In the genomic region with DNA sequence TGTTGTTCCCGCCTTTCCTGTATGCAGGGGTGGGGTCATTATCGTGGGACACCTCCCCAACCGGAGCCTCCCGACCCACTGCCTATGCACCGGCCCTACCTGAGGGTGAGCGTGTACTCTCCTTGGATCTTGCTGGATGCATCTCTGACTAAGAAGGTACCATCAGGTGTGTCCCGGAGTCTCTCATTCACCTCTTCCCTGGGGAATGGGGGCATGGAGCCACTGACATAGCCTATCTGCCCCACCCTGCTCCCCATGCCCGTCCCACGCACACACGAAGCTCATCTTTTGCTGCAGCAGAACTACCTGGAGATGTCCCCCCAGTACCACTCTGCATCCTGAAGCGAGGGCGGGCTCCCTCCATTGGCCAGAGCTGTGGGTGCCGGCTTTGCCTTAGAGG, we compare ENCODE assay signal across 29 mouse cellular contexts. TPM values are rescaled to one million over a fixed set of nuclear protein-coding genes. Genes with fewer than 3 reads are reported as not detected.
"Had no signal": no experiment of that assay in that cellular context is flagged by ENCODE, and none has a peak within 500 bp of the region (broad histone marks: within the 10 kb centered on the region; RNA-seq: fewer than 3 reads in every experiment).

No protein-coding gene starts in this region.

- H3K9ac ChIP-seq: heart, embryonic 13.5 days; heart, embryonic 15.5 days; hindbrain, embryonic 12.5 days; hindbrain, embryonic 14.5 days; kidney, embryonic 15.5 days; limb, embryonic 13.5 days; limb, embryonic 15.5 days; liver, embryonic 15.5 days had no signal

- H3K4me3 ChIP-seq: heart, adult 2 months; heart, embryonic 13.5 days; heart, embryonic 15.5 days; hindbrain, embryonic 12.5 days; kidney, embryonic 15.5 days; limb, embryonic 13.5 days; limb, embryonic 15.5 days; liver, embryonic 12.5 days; liver, embryonic 15.5 days had no signal

- ATAC-seq: hindbrain, postnatal 0 days; intestine, embryonic 16.5 days; liver, embryonic 12.5 days had no signal

- H3K9me3 ChIP-seq: heart, embryonic 13.5 days; heart, embryonic 15.5 days; hindbrain, embryonic 12.5 days; kidney, embryonic 15.5 days; limb, embryonic 13.5 days; limb, embryonic 15.5 days; liver, embryonic 12.5 days; liver, embryonic 15.5 days had no signal

- DNase-seq: gastrocnemius, postnatal 14 days; gastrocnemius, postnatal 36 days; heart, adult 11 months; heart, adult 2 months; heart, postnatal 14 days; heart, postnatal 36 days; kidney, adult 11 months; kidney, adult 2 months; kidney, adult 9 months; kidney, postnatal 14 days; kidney, postnatal 36 days; layer of hippocampus, adult 9-11 months; layer of hippocampus, postnatal 36 days; left cerebral cortex, postnatal 4 days had no signal

- H3K4me2 ChIP-seq: heart, embryonic 11.5 days; heart, embryonic 13.5 days; heart, embryonic 15.5 days; hindbrain, embryonic 12.5 days; hindbrain, embryonic 14.5 days; kidney, embryonic 15.5 days; limb, embryonic 13.5 days; limb, embryonic 15.5 days had no signal

- H3K27ac ChIP-seq: heart, adult 2 months; heart, embryonic 13.5 days; heart, embryonic 15.5 days; hindbrain, embryonic 12.5 days; hindbrain, embryonic 14.5 days; hindbrain, postnatal 0 days; kidney, embryonic 15.5 days; kidney, postnatal 0 days; limb, embryonic 13.5 days; limb, embryonic 15.5 days; liver, embryonic 15.5 days had no signal

- H3K27me3 ChIP-seq: heart, embryonic 15.5 days; kidney, embryonic 15.5 days; limb, embryonic 13.5 days; limb, embryonic 15.5 days; liver, embryonic 15.5 days had no signal

RNA-seq across cellular contexts. Expression of a gene that starts 37.5 kb away (rescaled TPM):
- polyA plus RNA-seq: heart, embryonic 11.5 days; heart, embryonic 13.5 days; heart, postnatal 0 days; hindbrain, embryonic 12.5 days; hindbrain, embryonic 14.5 days; hindbrain, postnatal 0 days; limb, embryonic 11.5 days had no signal
